Mouse (Mus musculus): ENCODE measurements around the gene Plcxd1. TPM values are rescaled to one million over a fixed set of nuclear protein-coding genes. Genes with fewer than 3 reads are reported as not detected.
"Not testable (repeated sequence)": the region's sequence is repeated elsewhere in the genome, so short reads cannot be mapped to it uniquely, and the experiment has no call there.

Gene Plcxd1
- polyA plus RNA-seq (2015; fragmentation: Nextera tagmentation; extraction: Ambion mirVana): 12.5 and 12.8 TPM in 2 replicates

- no peaks in the 10 kb centered on the region for H3K27me3 ChIP-seq (ENCODE audit: control insufficient read depth, insufficient read depth, low read length)
- 0 out of 2 replicates have a peak, but pooled peaks cover 1% of the 10 kb centered on the region for H3K9me3 ChIP-seq (ENCODE audit: control insufficient read depth, low read length)
- peak within 1 kb of the TSS; percentile 59 for H3K4me2 ChIP-seq (replicated peaks; ENCODE audit: low read depth)
- DNase-seq (ENCODE audit: low spot score): peak; percentile 24
- no peak within 1 kb of the TSS for H3K9ac ChIP-seq (ENCODE audit: low read length)
- no peak within 1 kb of the TSS for H3K4me3 ChIP-seq (ENCODE audit: low read depth, low read length)
- peaks cover 7% of the 10 kb centered on the region for H3K4me1 ChIP-seq (replicated peaks; ENCODE audit: control insufficient read depth, insufficient read depth)
- peak within 1 kb of the TSS; percentile 45 for H3K27ac ChIP-seq (replicated peaks)
- no peak for ATAC-seq (ENCODE audit: low FRiP score, low TSS enrichment)
- no peak for TF ChIP-seq EP300 (optimal IDR thresholded peaks at IDR 0.05)
- peak; percentile 53 for TF ChIP-seq CTCF (IDR thresholded peaks at IDR 0.05; ENCODE audit: low read depth)
- H3K36me3 ChIP-seq (ENCODE audit: control insufficient read depth, insufficient read depth, low read length): peaks cover 20% of the 10 kb centered on the region
- 10% methylated on average over 25 of the region's 25 CpGs for WGBS
Measured at GRCm38 (mm10) chr5:110099656-110100580, at the start of gene Plcxd1. Plcxd1 (plus strand) TSS chr5:110099969.

- H3K27me3 ChIP-seq (ENCODE audit: control insufficient read depth, insufficient read depth, low read length): no peaks in the 10 kb centered on the region
- H3K9me3 ChIP-seq (ENCODE audit: control insufficient read depth, low read length): no peaks in the 10 kb centered on the region
- TF ChIP-seq CTCF (IDR thresholded peaks at IDR 0.05; ENCODE audit: low read depth): no peak
- TF ChIP-seq EP300 (optimal IDR thresholded peaks at IDR 0.05): no peak
- no peaks in the 10 kb centered on the region for H3K4me1 ChIP-seq (replicated peaks; ENCODE audit: control insufficient read depth, insufficient read depth)
- peak overlapping the region; percentile 50 for H3K27ac ChIP-seq (replicated peaks)
- H3K36me3 ChIP-seq (ENCODE audit: control insufficient read depth, insufficient read depth, low read length): no peaks in the 10 kb centered on the region
- WGBS: 1% methylated on average over 19 of the region's 19 CpGs
- peak; percentile 99 for ATAC-seq (ENCODE audit: low FRiP score, low TSS enrichment)
- peak overlapping the region; percentile 56 for H3K9ac ChIP-seq (ENCODE audit: low read length)
- H3K4me3 ChIP-seq (ENCODE audit: low read depth, low read length): peak overlapping the region; percentile 56
- DNase-seq (ENCODE audit: low spot score): peak; percentile 83
- H3K4me2 ChIP-seq (replicated peaks; ENCODE audit: low read depth): peak overlapping the region; percentile 52
Measured at GRCm38 (mm10) chr5:110057637-110058408, 41.9 kb upstream of the Plcxd1 start.

- not testable (repeated sequence) for H3K4me3 ChIP-seq (ENCODE audit: low read depth, low read length); H3K4me1 ChIP-seq (replicated peaks; ENCODE audit: control insufficient read depth, insufficient read depth); ATAC-seq (ENCODE audit: low FRiP score, low TSS enrichment); H3K9ac ChIP-seq (ENCODE audit: low read length); H3K27me3 ChIP-seq (ENCODE audit: control insufficient read depth, insufficient read depth, low read length); H3K27ac ChIP-seq (replicated peaks); H3K36me3 ChIP-seq (ENCODE audit: control insufficient read depth, insufficient read depth, low read length); H3K9me3 ChIP-seq (ENCODE audit: control insufficient read depth, low read length); H3K4me2 ChIP-seq (replicated peaks; ENCODE audit: low read depth); DNase-seq (ENCODE audit: low spot score)
- 94% methylated on average over 2 of the region's 2 CpGs for WGBS
Measured at GRCm38 (mm10) chr5:110072413-110072812, 27.4 kb upstream of the Plcxd1 start, which contains the start of gene Gm17655. Gm17655 (minus strand) TSS chr5:110072513.

GRCm38 (mm10) chr5:110082961-110083360 lies 16.8 kb upstream of the Plcxd1 start:
- WGBS: 78% methylated on average over 4 of the region's 4 CpGs
- Histone ChIP-seq H3K4me2 (replicated peaks; ENCODE audit: low read depth) (no peak overlapping the region), H3K4me3 (ENCODE audit: low read depth, low read length) (no peak overlapping the region), H3K4me1 (replicated peaks; ENCODE audit: control insufficient read depth, insufficient read depth) (no peaks in the 10 kb centered on the region), H3K27me3 (ENCODE audit: control insufficient read depth, insufficient read depth, low read length) (no peaks in the 10 kb centered on the region), H3K9ac (ENCODE audit: low read length) (no peak overlapping the region), H3K36me3 (ENCODE audit: control insufficient read depth, insufficient read depth, low read length) (no peaks in the 10 kb centered on the region), H3K9me3 (ENCODE audit: control insufficient read depth, low read length) (peaks cover 8% of the 10 kb centered on the region; the same call in 1 of the 2 replicates), H3K27ac (replicated peaks) (no peak overlapping the region)
- no peak for ATAC-seq (ENCODE audit: low FRiP score, low TSS enrichment)
- TF ChIP-seq EP300 (optimal IDR thresholded peaks at IDR 0.05): no peak
- no peak for TF ChIP-seq CTCF (IDR thresholded peaks at IDR 0.05; ENCODE audit: low read depth)
- DNase-seq (ENCODE audit: low spot score): no peak

GRCm38 (mm10) chr5:110086161-110086866 lies 13.5 kb upstream of the Plcxd1 start:
- ATAC-seq (ENCODE audit: low FRiP score, low TSS enrichment) (no peak), DNase-seq (ENCODE audit: low spot score) (no peak)
- WGBS: 34% methylated on average over 14 of the region's 14 CpGs
- Histone ChIP-seq H3K9ac (ENCODE audit: low read length) (no peak overlapping the region), H3K4me1 (replicated peaks; ENCODE audit: control insufficient read depth, insufficient read depth) (no peaks in the 10 kb centered on the region), H3K36me3 (ENCODE audit: control insufficient read depth, insufficient read depth, low read length) (no peaks in the 10 kb centered on the region), H3K4me2 (replicated peaks; ENCODE audit: low read depth) (no peak overlapping the region), H3K27ac (replicated peaks) (no peak overlapping the region), H3K9me3 (ENCODE audit: control insufficient read depth, low read length) (no peaks in the 10 kb centered on the region), H3K4me3 (ENCODE audit: low read depth, low read length) (no peak overlapping the region), H3K27me3 (ENCODE audit: control insufficient read depth, insufficient read depth, low read length) (no peaks in the 10 kb centered on the region)
- TF ChIP-seq EP300 (optimal IDR thresholded peaks at IDR 0.05) (no peak), CTCF (IDR thresholded peaks at IDR 0.05; ENCODE audit: low read depth) (no peak)
